Mouse (Mus musculus) lung, postnatal 0 days (tissue): ENCODE data around the gene Qsox1.

Experiments used
- CTCF ChIP-seq: IDR thresholded peaks from 2 replicates; pipeline ENCODE4 v1.5.1; 2016; ENCODE audit warnings: antibody characterized with exemption, mild to moderate bottlenecking
- EP300 ChIP-seq: IDR thresholded peaks from 2 replicates; pipeline ENCODE4 v1.6.1; 2016; ENCODE audit warnings: antibody characterized with exemption, mild to moderate bottlenecking, control low read depth

DNA sequence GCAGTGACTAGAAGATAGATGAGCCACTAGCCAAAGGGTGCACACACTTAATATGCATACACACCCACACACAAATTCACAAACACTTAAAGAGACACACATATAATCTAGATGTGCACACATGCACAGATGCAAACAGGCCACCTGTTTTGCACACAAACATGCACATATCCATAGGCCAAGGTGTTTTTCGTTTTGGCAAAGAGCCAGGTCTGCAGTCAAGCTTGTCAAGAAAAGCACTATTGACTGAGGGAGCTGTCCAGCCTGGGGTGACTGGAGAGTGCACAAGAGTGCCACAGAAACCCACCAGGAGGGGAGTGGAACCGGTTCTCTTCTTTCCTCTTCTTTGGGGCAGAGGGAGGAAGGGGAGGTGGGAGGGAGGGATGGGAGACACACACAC lies 81.5 kb downstream of the Qsox1 start:
- no peak for TF ChIP-seq CTCF
- no peak for TF ChIP-seq EP300
